Mouse (Mus musculus) midbrain, postnatal 0 days (tissue): ENCODE results near the gene Ryr2. TPM values are rescaled to one million over a fixed set of nuclear protein-coding genes. Genes with fewer than 3 reads are reported as not detected.

ENCODE experiments used
- ATAC-seq: fragments of 200-750 bp; cut with Nextera tagmentation; 2 replicates; pipeline ENCODE4 v1.8.0; 2017; ENCODE audit warnings: moderate number of reproducible peaks, mild to moderate bottlenecking, moderate TSS enrichment, moderate library complexity; ENCODE audit not compliant: low FRiP score
- DNase-seq: peaks from one replicate; pipeline ENCODE4 v3.0.0-alpha.2; 2015; ENCODE audit warnings: low spot score
- H3K27ac ChIP-seq: fragments of 300-500 bp; sonication (generic); 2 replicates; pipeline ENCODE4 v1.5.1; 2014; ENCODE audit warnings: low read depth, mild to moderate bottlenecking, low read length, mixed read lengths
- H3K27me3 ChIP-seq: fragments of 300-500 bp; sonication (generic); 2 replicates; pipeline ENCODE4 v1.6.1; 2014; ENCODE audit warnings: low read length, control low read depth, mixed read lengths; ENCODE audit not compliant: insufficient read depth
- H3K36me3 ChIP-seq: fragments of 300-500 bp; sonication (generic); 2 replicates; pipeline ENCODE4 v1.6.1; 2014; ENCODE audit warnings: low read length, control low read depth, mixed read lengths; ENCODE audit not compliant: insufficient read depth
- H3K4me1 ChIP-seq: fragments of 300-500 bp; sonication (generic); 2 replicates; pipeline ENCODE4 v1.6.1; 2014; ENCODE audit warnings: mild to moderate bottlenecking, control low read depth, antibody characterized with exemption, low read length, mixed read lengths; ENCODE audit not compliant: insufficient read depth
- H3K4me2 ChIP-seq: fragments of 300-500 bp; sonication (generic); 2 replicates; pipeline ENCODE4 v1.6.1; 2014; ENCODE audit warnings: low read depth, mild to moderate bottlenecking, low read length, mixed read lengths; ENCODE audit not compliant: poor library complexity, severe bottlenecking
- H3K4me3 ChIP-seq: fragments of 300-500 bp; sonication (generic); 2 replicates; pipeline ENCODE4 v1.5.1; 2014; ENCODE audit warnings: low read depth, mild to moderate bottlenecking, low read length, moderate library complexity
- H3K9ac ChIP-seq: fragments of 300-500 bp; sonication (generic); replicated peaks from 2 replicates; pipeline ENCODE4 v1.6.1; 2014; ENCODE audit warnings: mild to moderate bottlenecking, low read length, moderate library complexity, mixed read lengths; ENCODE audit not compliant: poor library complexity, severe bottlenecking
- H3K9me3 ChIP-seq: fragments of 300-500 bp; sonication (generic); 2 replicates; pipeline ENCODE4 v1.6.1; 2016; ENCODE audit warnings: low read length, control low read depth
- CTCF ChIP-seq: IDR thresholded peaks from 2 replicates; pipeline ENCODE4 v1.5.1; 2016; ENCODE audit warnings: antibody characterized with exemption, mild to moderate bottlenecking
- WGBS: fragments of 180-500 bp; shearing (Covaris S2); extraction: QIAGEN DNeasy Blood & Tissue Kit; methylation state at CpG from one replicate; pipeline ENCODE4 v1.1.7; 2014; 5-methylcytosine and 5-hydroxymethylcytosine counted together
- polyA plus RNA-seq: library from polyadenylated mRNA; unstranded; fragments of >200 nt; fragmentation: Nextera tagmentation; extraction: Ambion mirVana; gene quantifications from 2 replicates; pipeline ENCODE4 v1.2.1, GENCODE M21; 2015
- total RNA-seq: library from RNA; depleted of rRNA; stranded (reverse); fragments of >200 nt; gene quantifications from 2 replicates; pipeline ENCODE4 v1.2.3, GENCODE M21; 2014

Ryr2 gene
- total and polyA plus RNA-seq, 2 experiments from 2014 or later = 3.5 to 22.5 TPM

GRCm38 (mm10) chr13:11763104-11763503 is 343.6 kb downstream of the Ryr2 start:
- DNase-seq = peak; percentile 74

GRCm38 (mm10) chr13:11757894-11758293 is 348.9 kb downstream of the Ryr2 start:
- TF ChIP-seq CTCF = no peak
- DNase-seq (peak; percentile 5), ATAC-seq (no peak)
- Histone ChIP-seq H3K9me3 (no peaks in the 10 kb centered on the region), H3K27me3 (no peaks in the 10 kb centered on the region), H3K36me3 (no peaks in the 10 kb centered on the region), H3K4me1 (no peaks in the 10 kb centered on the region), H3K27ac (no peak overlapping the region), H3K4me2 (no peak overlapping the region), H3K4me3 (no peak overlapping the region), H3K9ac (no peak overlapping the region)
- WGBS = 39% methylated on average over 7 of the region's 7 CpGs

More at GRCm38 (mm10) chr13:11763104-11763503, 343.6 kb downstream of the Ryr2 start:
- no peak overlapping the region for H3K4me2 ChIP-seq
- no peak for ATAC-seq
- WGBS = 85% methylated on average over 3 of the region's 3 CpGs
- H3K27ac ChIP-seq = no peak overlapping the region
- no peaks in the 10 kb centered on the region for H3K27me3 ChIP-seq
- H3K4me1 ChIP-seq = no peaks in the 10 kb centered on the region
- H3K4me3 ChIP-seq = no peak overlapping the region
- H3K36me3 ChIP-seq = no peaks in the 10 kb centered on the region
- peak; percentile 87 for TF ChIP-seq CTCF
- no peak overlapping the region for H3K9ac ChIP-seq
- H3K9me3 ChIP-seq = no peaks in the 10 kb centered on the region

DNA sequence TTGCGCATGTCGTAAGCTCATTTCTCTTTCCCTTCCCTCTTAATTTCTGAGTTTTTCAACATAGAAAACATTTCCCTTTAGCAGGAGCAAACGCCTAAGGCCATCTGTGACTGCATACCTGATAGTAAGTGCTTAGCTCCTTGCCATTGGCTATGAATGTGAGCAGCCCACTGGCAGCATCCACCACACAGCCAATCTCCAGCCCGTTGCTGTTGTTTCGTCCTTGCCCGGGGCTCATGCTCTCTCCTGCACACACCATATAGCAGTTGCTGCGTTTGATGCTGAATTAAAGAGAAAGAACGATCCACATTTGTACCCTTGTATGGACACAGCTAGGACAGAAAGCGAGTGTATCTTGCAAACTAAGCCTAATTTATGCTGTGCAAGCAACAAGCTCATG is 361.3 kb downstream of the Ryr2 start:
- Histone ChIP-seq H3K27ac (no peak overlapping the region), H3K4me2 (no peak overlapping the region), H3K4me1 (no peaks in the 10 kb centered on the region), H3K9me3 (no peaks in the 10 kb centered on the region), H3K27me3 (no peaks in the 10 kb centered on the region), H3K36me3 (peaks cover 11% of the 10 kb centered on the region; the same call in 1 of the 2 replicates), H3K4me3 (no peak overlapping the region), H3K9ac (no peak overlapping the region)
- WGBS = 85% methylated on average over 9 of the region's 9 CpGs
- TF ChIP-seq CTCF = no peak
- 0 out of 2 replicates have a peak, but pooled peaks have one; percentile 38 for ATAC-seq
- DNase-seq = no peak

- no peaks in the 10 kb centered on the region for H3K4me1 ChIP-seq
- WGBS = 91% methylated on average over 12 of the region's 12 CpGs
- H3K27ac ChIP-seq = no peak overlapping the region
- no peaks in the 10 kb centered on the region for H3K27me3 ChIP-seq
- no peak for ATAC-seq
- H3K4me2 ChIP-seq = no peak overlapping the region
- H3K36me3 ChIP-seq = peaks cover 19% of the 10 kb centered on the region; the same call in 1 of the 2 replicates
- no peak overlapping the region for H3K4me3 ChIP-seq
- TF ChIP-seq CTCF = no peak
- no peak for DNase-seq
- H3K9ac ChIP-seq = no peak overlapping the region
- H3K9me3 ChIP-seq = no peaks in the 10 kb centered on the region
Observed at GRCm38 (mm10) chr13:11738211-11738610, 368.5 kb downstream of the Ryr2 start.

DNA sequence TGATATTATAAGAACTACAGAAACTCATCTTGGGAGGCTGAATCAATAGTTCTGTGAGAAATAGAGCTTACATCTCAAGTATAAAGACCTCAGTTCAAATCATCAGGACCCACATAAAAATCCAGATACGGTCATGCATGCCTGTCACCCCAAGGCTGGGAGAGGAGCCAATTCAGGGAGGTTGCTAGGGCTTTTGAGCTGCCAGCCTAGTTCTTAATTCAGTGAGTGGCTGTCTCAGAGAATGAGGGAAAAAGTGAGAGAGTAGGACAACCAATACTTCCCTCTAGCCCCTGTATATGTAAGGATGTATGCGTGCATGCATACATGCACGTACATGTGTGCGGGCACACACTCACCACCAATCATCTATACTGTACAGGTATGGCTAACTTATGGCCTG is 390.5 kb downstream of the Ryr2 start:
- DNase-seq (peak; percentile 21), ATAC-seq (no peak)
- Histone ChIP-seq H3K9me3 (no peaks in the 10 kb centered on the region), H3K4me3 (no peak overlapping the region), H3K4me1 (no peaks in the 10 kb centered on the region), H3K27me3 (no peaks in the 10 kb centered on the region), H3K9ac (no peak overlapping the region), H3K36me3 (peaks cover 2% of the 10 kb centered on the region; the same call in 1 of the 2 replicates), H3K27ac (no peak overlapping the region), H3K4me2 (no peak overlapping the region)
- 89% methylated on average over 4 of the region's 4 CpGs for WGBS
- TF ChIP-seq CTCF = no peak

GRCm38 (mm10) chr13:11709708-11710471 is 396.9 kb downstream of the Ryr2 start:
- DNase-seq = peak; percentile 49
- 0 out of 2 replicates have a peak, but pooled peaks have one; percentile 23 for ATAC-seq
- no peaks in the 10 kb centered on the region for H3K4me1 ChIP-seq
- H3K4me3 ChIP-seq = no peak overlapping the region
- H3K9ac ChIP-seq = no peak overlapping the region
- H3K4me2 ChIP-seq = no peak overlapping the region
- peaks cover 8% of the 10 kb centered on the region; the same call in 1 of the 2 replicates for H3K36me3 ChIP-seq
- H3K9me3 ChIP-seq = no peaks in the 10 kb centered on the region
- WGBS = 87% methylated on average over 7 of the region's 7 CpGs
- H3K27me3 ChIP-seq = no peaks in the 10 kb centered on the region
- H3K27ac ChIP-seq = no peak overlapping the region
- no peak for TF ChIP-seq CTCF
